Mouse (Mus musculus) kidney, adult 2 months (tissue): ENCODE measurements at regions not wholly inside any gene's neighbourhood (a gene's known extent, or its start where the extent isn't known, plus 50 kb on each side); places are given as distances from the start of the nearest gene placed in this dataset.

Experiments
- CTCF ChIP-seq: fragments of 200-500 bp; conservative IDR thresholded peaks from 2 replicates; pipeline ENCODE4 v1.5.1; 2011; ENCODE audit warnings: low read depth, mild to moderate bottlenecking, control low read depth, low read length, moderate library complexity, mixed read lengths; ENCODE audit not compliant: insufficient read depth, insufficient read length
- POLR2A ChIP-seq: fragments of 200-500 bp; IDR thresholded peaks from one replicate; pipeline ENCODE4 v1.6.1; 2011; ENCODE audit warnings: low read depth, low read length, control low read depth

- TF ChIP-seq POLR2A (no peak), CTCF (no peak)
Observed at GRCm38 (mm10) chr5:119103503-119103902, 543.0 kb downstream of the Med13l start.
